Mouse (Mus musculus) thymus, postnatal 10 days (tissue): ENCODE results near the gene Gpa33.

Experiments
- DNase-seq, 2 experiments: peaks; one replicate each; pipeline ENCODE4 v3.0.0; 2021; ENCODE audit warnings: low spot score in 2 of 2

Gpa33 gene

DNA sequence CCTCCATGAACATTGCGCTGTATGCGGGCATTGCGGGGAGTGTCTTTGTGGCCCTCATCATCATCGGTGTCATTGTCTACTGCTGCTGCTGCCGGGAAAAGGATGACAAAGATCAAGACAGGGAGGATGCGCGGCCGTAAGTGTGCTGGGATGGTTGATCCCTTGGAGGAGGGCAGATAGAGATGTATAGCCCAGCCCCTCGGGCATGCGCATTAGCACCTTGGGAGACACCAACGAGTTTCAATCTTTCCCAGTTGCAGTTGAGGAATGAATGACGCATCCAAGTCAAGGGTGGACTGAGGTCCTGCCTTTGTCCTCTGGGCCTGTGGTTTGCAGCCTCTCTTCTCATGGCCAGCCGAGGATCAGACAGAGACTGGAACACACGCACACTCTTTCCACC, 34.5 kb downstream of the Gpa33 start:
- DNase-seq = no peak

GRCm38 (mm10) chr1:166165159-166165558, 35.1 kb downstream of the Gpa33 start:
- no peak for DNase-seq

DNA sequence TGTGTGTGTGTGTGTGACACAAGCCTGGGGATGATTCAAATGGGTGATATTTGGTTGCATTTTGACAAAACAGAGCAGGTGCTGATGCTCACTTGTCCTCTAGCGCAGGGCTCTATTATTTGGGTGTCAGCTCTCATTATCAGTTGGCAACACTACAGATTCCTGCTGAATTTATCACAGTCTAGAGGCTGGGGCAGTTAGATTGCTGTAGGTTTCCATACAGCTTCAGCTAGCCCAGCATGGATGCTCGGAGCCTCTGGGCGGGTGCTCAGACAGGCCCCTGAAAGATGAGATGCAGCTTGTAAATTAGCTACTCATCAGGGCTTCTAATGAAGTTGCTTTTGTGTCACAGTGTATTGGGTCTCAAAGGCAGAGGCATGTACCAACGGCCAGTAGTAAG, 37.4 kb downstream of the Gpa33 start:
- no peak for DNase-seq

DNA sequence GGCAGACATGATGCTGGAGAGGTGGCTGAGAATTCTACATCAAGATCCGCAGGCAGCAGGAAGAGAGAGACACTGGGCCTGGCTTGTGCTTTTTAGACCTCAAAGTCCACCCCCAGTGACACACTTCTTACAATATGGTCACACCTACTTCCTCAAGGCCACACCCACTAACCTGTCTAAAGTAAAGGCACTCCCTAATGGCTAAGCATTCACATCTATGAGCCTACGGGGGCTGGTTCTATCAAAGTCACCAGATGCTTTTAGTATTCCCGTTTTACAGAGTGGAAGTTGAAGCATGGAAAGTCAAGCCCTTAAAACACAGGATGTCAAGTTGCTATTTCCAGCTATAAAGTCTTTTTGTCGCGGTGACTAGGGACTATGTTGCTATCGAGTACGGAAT, 38.0 kb downstream of the Gpa33 start:
- no peak for DNase-seq

GRCm38 (mm10) chr1:166169713-166170112, 39.7 kb downstream of the Gpa33 start:
- DNase-seq = no peak

DNA sequence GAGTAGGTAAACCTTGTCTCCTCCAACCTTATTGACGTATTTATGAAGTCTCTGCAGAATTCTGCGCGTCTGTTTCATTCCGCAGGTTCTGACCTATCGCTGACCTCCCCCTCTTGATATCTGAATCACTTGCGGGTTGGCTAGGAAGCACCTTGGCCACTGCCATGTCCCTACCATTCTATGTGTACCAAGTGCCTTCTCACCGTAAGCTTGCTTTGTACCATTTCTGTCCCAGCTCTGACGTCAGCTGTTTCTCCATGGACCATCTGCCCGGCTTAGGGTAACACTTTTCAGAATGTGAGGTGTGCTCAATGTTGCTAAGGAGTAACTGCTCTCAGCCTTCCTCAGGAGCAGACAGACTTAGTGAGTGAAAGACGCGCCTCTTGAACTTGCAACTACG, 40.8 kb downstream of the Gpa33 start:
- no peak for DNase-seq

DNA sequence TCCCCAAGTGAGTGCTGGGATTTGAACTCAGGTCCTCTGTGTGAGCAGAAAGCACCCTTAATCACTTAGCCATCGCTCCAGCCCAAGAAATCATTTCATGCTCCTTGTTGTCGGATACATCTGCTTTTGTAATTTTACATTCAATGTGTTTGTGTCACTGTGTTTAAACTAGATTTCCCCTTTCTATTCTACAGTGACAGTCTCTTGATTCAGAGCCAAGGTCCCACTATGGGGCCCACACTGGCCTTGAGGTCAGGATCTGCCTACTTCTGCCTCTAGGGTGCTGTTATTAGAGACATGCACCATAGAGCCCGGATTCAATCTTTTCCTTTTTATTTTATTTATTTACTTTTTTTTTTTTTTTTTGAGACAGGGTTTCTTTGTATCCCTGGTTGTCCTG, 43.0 kb downstream of the Gpa33 start:
- no peak for DNase-seq

- DNase-seq = no peak
Observed at GRCm38 (mm10) chr1:166173621-166174020, 43.6 kb downstream of the Gpa33 start.

DNA sequence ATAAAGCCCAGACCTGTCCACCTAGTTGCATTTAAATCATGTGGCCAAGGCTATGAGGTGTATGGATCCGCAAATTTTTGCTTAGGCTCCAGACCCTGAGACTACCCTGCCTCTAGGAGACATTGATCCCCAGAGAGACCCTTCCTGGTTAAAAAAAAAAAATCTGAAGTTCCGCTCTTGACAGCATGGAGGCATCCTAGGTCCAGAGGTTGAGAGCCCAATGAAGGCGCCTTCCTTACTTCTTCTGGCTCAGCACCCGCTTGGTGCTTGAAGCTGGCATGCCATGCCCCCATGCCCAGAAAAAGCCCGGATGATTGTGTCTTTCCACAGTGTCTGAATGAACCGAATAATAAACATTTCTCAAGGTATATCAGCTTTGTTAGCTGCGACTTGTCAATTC, 51.5 kb downstream of the Gpa33 start:
- DNase-seq = no peak

- DNase-seq = no peak
Observed at GRCm38 (mm10) chr1:166182952-166183627, 53.1 kb downstream of the Gpa33 start.

DNA sequence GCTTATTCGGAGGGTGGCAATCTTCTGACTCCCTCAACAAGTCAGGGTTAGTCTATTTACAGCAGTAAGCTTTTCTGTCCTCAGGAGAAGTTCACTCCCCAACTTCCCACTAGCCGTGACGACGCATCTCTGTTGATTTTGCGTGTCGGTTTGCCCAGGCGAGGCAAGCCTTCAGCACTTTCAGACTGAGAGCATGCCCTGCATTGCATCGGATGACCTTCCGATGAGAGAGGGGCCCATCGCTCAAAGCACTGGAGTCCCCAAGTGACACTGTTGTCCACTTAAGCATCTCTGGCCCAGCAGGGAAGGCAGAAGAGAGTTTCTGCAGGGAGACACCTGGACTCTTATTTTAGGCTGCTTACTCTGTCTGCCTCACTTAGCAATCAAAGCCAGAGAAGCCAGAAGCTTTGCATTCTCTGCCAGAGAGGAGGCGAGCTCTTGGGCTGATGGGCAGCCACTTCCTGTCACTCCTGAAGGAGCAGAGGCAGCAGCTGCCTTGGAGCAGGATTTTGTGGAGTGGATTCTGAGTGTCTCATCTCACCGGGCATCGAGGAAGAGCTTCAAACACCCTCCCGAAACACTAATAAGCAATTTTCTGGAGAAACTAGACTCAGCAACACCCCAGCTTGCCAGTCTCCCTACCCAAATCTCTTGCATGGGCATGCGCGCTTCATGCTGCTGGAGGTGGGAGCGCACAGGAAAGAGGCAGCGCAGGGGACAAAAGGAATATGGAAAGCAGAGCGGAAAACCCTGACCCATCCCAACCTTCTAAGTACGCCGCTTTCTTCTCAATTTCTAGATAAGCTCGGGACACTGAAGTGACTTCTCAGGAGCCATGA, 54.6 kb downstream of the Gpa33 start:
- DNase-seq = no peak

- no peak for DNase-seq
Observed at GRCm38 (mm10) chr1:166185357-166185756, 55.3 kb downstream of the Gpa33 start.

GRCm38 (mm10) chr1:166189821-166190220, 59.8 kb downstream of the Gpa33 start:
- no peak for DNase-seq

DNA sequence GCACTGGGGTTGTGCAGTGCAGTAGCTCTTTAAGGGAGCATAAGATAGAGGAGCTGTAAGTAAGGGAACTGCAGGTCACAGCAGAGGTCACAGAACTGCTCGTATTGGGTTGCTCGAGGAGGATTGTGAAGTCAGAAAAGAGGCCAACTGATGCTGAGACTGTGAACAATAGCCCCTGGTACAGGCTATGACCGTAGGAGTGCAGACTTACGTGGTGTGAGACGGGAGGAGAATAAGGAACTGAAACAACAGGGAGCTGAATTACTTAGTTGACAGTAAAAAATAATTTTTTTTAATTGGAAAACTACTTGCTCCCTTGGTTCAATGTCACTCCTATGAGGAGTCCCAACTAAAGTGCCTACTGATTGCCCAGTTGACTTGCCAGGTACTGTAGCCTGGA, 74.1 kb downstream of the Gpa33 start:
- no peak for DNase-seq

DNA sequence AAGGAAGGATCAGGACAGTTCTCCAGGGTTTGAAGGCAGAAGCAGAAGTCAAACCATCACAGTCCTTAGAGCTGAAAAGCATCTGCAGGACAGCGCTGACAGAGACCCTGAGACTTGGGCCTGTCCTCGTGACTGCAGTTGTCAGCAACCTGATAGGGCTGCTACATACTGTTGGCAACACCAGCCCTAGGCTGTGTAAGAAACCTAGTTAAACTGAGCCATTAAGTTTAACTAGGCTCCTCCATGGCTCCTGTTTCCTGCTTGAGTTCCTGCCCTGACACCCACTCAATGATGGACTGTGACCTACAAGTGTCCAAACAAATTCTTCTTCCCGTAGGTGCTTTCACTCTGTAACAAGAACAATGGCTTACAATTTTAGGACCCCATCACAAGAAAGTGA, 75.1 kb downstream of the Gpa33 start:
- no peak for DNase-seq

DNA sequence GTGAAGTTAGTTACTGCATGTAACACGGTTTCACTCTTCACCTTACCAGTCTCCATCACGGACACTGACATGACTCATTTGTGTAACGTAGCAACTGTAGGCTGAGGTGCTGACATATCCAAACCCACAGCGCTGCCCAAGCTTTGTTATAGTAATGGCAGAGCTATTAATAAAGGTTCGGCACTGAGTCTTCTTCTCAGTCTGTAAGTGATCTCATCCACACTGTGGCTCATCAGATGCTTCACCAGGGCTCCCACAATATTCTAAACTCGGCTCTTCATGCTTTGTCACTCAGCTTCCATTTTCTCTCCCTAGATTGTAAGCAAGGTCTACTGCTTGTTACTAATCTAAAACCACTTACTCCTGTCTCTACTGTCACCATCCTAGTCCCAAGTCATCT, 79.3 kb downstream of the Gpa33 start:
- DNase-seq = no peak

DNA sequence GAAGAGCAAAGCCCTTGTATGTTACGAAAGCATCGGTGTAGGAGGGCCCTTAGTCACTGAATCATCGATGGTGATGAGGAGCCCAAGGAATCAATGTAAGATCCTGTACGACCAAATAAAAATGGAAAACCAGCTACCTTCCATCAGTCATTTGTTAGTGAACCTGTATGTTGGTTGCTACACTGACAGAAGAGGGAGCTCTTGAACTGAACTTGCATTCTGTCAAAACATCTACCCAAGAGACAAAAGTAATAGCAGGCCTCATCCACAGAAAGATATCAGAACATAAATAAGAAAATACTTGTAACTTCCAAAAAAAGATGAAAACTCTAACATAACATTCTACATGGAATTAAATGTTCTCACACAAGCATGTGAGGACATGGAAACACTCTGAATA, 84.1 kb downstream of the Gpa33 start:
- DNase-seq = no peak
